Mouse (Mus musculus) kidney, adult 18-20 months (tissue): ENCODE results near the gene Zfp740.
"Not testable (repeated sequence)": the region's sequence is repeated elsewhere in the genome, so short reads cannot be mapped to it uniquely, and the experiment has no call there.

Experiments used
- DNase-seq: peaks from one replicate; pipeline ENCODE4 v3.0.0; 2021

Gene Zfp740

GRCm38 (mm10) chr15:102202971-102203834, at the start of gene Zfp740:
Gene Zfp740, plus strand, starts transcription at chr15:102203249.
- DNase-seq, result peak; percentile 93

- DNase-seq, result not testable (repeated sequence)
Observed at GRCm38 (mm10) chr15:102155006-102155405, 48.0 kb upstream of the Zfp740 start.

- no peak for DNase-seq
Observed at GRCm38 (mm10) chr15:102156836-102157235, 46.2 kb upstream of the Zfp740 start.

GRCm38 (mm10) chr15:102160415-102161060, 42.5 kb upstream of the Zfp740 start:
- no peak for DNase-seq

- DNase-seq, result no peak
Observed at GRCm38 (mm10) chr15:102163900-102164693, 39.0 kb upstream of the Zfp740 start.

GRCm38 (mm10) chr15:102165468-102166100, 37.5 kb upstream of the Zfp740 start:
- no peak for DNase-seq

GRCm38 (mm10) chr15:102167620-102168021, 35.4 kb upstream of the Zfp740 start:
- no peak for DNase-seq

- DNase-seq, result no peak
Observed at GRCm38 (mm10) chr15:102169064-102169463, 34.0 kb upstream of the Zfp740 start.

GRCm38 (mm10) chr15:102173581-102173980, 29.5 kb upstream of the Zfp740 start:
- DNase-seq, result no peak

- DNase-seq, result no peak
Observed at GRCm38 (mm10) chr15:102175736-102176319, 27.2 kb upstream of the Zfp740 start.

GRCm38 (mm10) chr15:102176571-102177316, 26.3 kb upstream of the Zfp740 start:
- no peak for DNase-seq

GRCm38 (mm10) chr15:102177417-102177816, 25.6 kb upstream of the Zfp740 start:
- DNase-seq, result no peak

- DNase-seq, result peak; percentile 90
Observed at GRCm38 (mm10) chr15:102178279-102178678, 24.8 kb upstream of the Zfp740 start.

GRCm38 (mm10) chr15:102179106-102179505, 23.9 kb upstream of the Zfp740 start:
- no peak for DNase-seq

- no peak for DNase-seq
Observed at GRCm38 (mm10) chr15:102179924-102180323, 23.1 kb upstream of the Zfp740 start.

GRCm38 (mm10) chr15:102183076-102183475, 20.0 kb upstream of the Zfp740 start:
- DNase-seq, result peak; percentile 71

- DNase-seq, result no peak
Observed at GRCm38 (mm10) chr15:102186239-102186638, 16.8 kb upstream of the Zfp740 start.

- DNase-seq, result no peak
Observed at GRCm38 (mm10) chr15:102188096-102188495, 15.0 kb upstream of the Zfp740 start.

GRCm38 (mm10) chr15:102188883-102189282, 14.2 kb upstream of the Zfp740 start:
- DNase-seq, result peak; percentile 61

- no peak for DNase-seq
Observed at GRCm38 (mm10) chr15:102191699-102192098, 11.3 kb upstream of the Zfp740 start.

GRCm38 (mm10) chr15:102192271-102192812, 10.7 kb upstream of the Zfp740 start:
- no peak for DNase-seq
